Mouse (Mus musculus) central nervous system, embryonic 18 days (tissue): ENCODE data around the gene Vhl. TPM values are rescaled to one million over a fixed set of nuclear protein-coding genes. Genes with fewer than 3 reads are reported as not detected.

Experiments
- polyA plus RNA-seq: library from polyadenylated mRNA; depleted of rRNA; stranded (reverse); fragments of >200 nt; gene quantifications from 2 replicates; pipeline ENCODE4 v1.2.3, GENCODE M21; 2012; rRNA removed

Gene Vhl
- polyA plus RNA-seq, result 55.8 and 61.6 TPM in 2 replicates

GRCm38 (mm10) chr6:113623941-113624751 is at the start of gene Vhl:
TSS of gene Vhl (plus strand) at chr6:113623959.

GRCm38 (mm10) chr6:113600543-113601139 is 23.1 kb upstream of the Vhl start, which contains the start of gene Fancd2os:
TSS of gene Fancd2os (minus strand) at chr6:113600715.

GRCm38 (mm10) chr6:113604432-113605223 is 19.1 kb upstream of the Vhl start, which contains the start of gene Brk1:
TSS of gene Brk1 (plus strand) at chr6:113604772.

GRCm38 (mm10) chr6:113638302-113639040 is 14.7 kb downstream of the Vhl start, which contains the start of gene Irak2:
TSS of gene Irak2 (plus strand) at chr6:113638467.

Other genes with a start within 250 kb of the Vhl start
- gene Tada3, start 246.1 kb upstream of the Vhl start, polyA plus RNA-seq, result 70.0 and 78.9 TPM in 2 replicates
- 132 and 137 TPM in 2 replicates for gene Arpc4, start 245.8 kb upstream of the Vhl start, polyA plus RNA-seq
- gene Ttll3, start 234.7 kb upstream of the Vhl start, polyA plus RNA-seq, result 22.2 and 22.8 TPM in 2 replicates
- 20.9 and 21.9 TPM in 2 replicates for gene Rpusd3, start 204.6 kb upstream of the Vhl start, polyA plus RNA-seq
- gene Cidec, start 188.2 kb upstream of the Vhl start, polyA plus RNA-seq, result 0.04 and 0.07 TPM in 2 replicates
- 69.3 and 70.5 TPM in 2 replicates for gene Jagn1, start 181.4 kb upstream of the Vhl start, polyA plus RNA-seq
- gene Il17re, start 165.5 kb upstream of the Vhl start, polyA plus RNA-seq, result 0.13 and 0.36 TPM in 2 replicates
- 3.5 and 4.0 TPM in 2 replicates for gene Il17rc, start 152.5 kb upstream of the Vhl start, polyA plus RNA-seq
- 43.0 and 44.8 TPM in 2 replicates for gene Creld1, start 140.7 kb upstream of the Vhl start, polyA plus RNA-seq
- 13.0 and 13.1 TPM in 2 replicates for gene Prrt3, start 122.0 kb upstream of the Vhl start, polyA plus RNA-seq
- 74.1 and 76.8 TPM in 2 replicates for gene Emc3, start 92.3 kb upstream of the Vhl start, polyA plus RNA-seq
- gene Fancd2, start 92.3 kb upstream of the Vhl start, polyA plus RNA-seq, result 4.5 and 4.6 TPM in 2 replicates
- gene Fancd2os, start 23.2 kb upstream of the Vhl start, polyA plus RNA-seq, result 0.04 TPM in 1 of 2 replicates, not detected in the other
- 247 and 262 TPM in 2 replicates for gene Brk1, start 19.2 kb upstream of the Vhl start, polyA plus RNA-seq
- 4.9 and 5.6 TPM in 2 replicates for gene Irak2, start 14.5 kb downstream of the Vhl start, polyA plus RNA-seq
- 32.8 and 33.1 TPM in 2 replicates for gene Tatdn2, start 73.1 kb downstream of the Vhl start, polyA plus RNA-seq
- gene Ghrl, start 95.9 kb downstream of the Vhl start, polyA plus RNA-seq, result 0.13 and 0.47 TPM in 2 replicates
- 189 and 193 TPM in 2 replicates for gene Sec13, start 116.8 kb downstream of the Vhl start, polyA plus RNA-seq